Mouse (Mus musculus) limb, embryonic 12.5 days (tissue): ENCODE results near the gene Zyg11b. TPM values are rescaled to one million over a fixed set of nuclear protein-coding genes. Genes with fewer than 3 reads are reported as not detected.

Source experiments
- ATAC-seq: fragments of 200-750 bp; cut with Nextera tagmentation; 2 replicates; pipeline ENCODE4 v1.8.0; 2017; ENCODE audit warnings: low read depth, moderate TSS enrichment; ENCODE audit not compliant: insufficient number of reproducible peaks, insufficient read depth, low FRiP score, low TSS enrichment
- H3K27ac ChIP-seq: fragments of 300-500 bp; sonication (generic); 2 replicates; pipeline ENCODE4 v1.5.1; 2016; ENCODE audit warnings: mild to moderate bottlenecking, moderate library complexity
- H3K27me3 ChIP-seq: fragments of 300-500 bp; sonication (generic); 2 replicates; pipeline ENCODE4 v1.6.1; 2016; ENCODE audit warnings: mild to moderate bottlenecking, moderate library complexity
- H3K36me3 ChIP-seq: fragments of 300-500 bp; sonication (generic); 2 replicates; pipeline ENCODE4 v1.6.1; 2016; ENCODE audit warnings: mild to moderate bottlenecking, moderate library complexity
- H3K4me1 ChIP-seq: fragments of 300-500 bp; sonication (generic); replicated peaks from 2 replicates; pipeline ENCODE4 v1.6.1; 2016
- H3K4me2 ChIP-seq: fragments of 300-500 bp; sonication (generic); 2 replicates; pipeline ENCODE4 v1.6.1; 2016; ENCODE audit warnings: mild to moderate bottlenecking, moderate library complexity
- H3K4me3 ChIP-seq: fragments of 300-500 bp; sonication (generic); replicated peaks from 2 replicates; pipeline ENCODE4 v1.5.1; 2016; ENCODE audit warnings: mild to moderate bottlenecking
- H3K9ac ChIP-seq: fragments of 300-500 bp; sonication (generic); replicated peaks from 2 replicates; pipeline ENCODE4 v1.6.1; 2016; ENCODE audit warnings: mild to moderate bottlenecking, moderate library complexity
- H3K9me3 ChIP-seq: fragments of 300-500 bp; sonication (generic); 2 replicates; pipeline ENCODE4 v1.6.1; 2016; ENCODE audit warnings: mild to moderate bottlenecking, moderate library complexity
- WGBS: fragments of 180-500 bp; shearing (Covaris S2); methylation state at CpG from one replicate; pipeline ENCODE4 v1.1.7; 2016; 5-methylcytosine and 5-hydroxymethylcytosine counted together
- polyA plus RNA-seq: library from polyadenylated mRNA; unstranded; fragments of >200 nt; fragmentation: Nextera tagmentation; extraction: Ambion mirVana; gene quantifications from 2 replicates; pipeline ENCODE4 v1.2.1, GENCODE M21; 2016

Gene Zyg11b
- polyA plus RNA-seq, result 17.7 and 18.5 TPM in 2 replicates

GRCm38 (mm10) chr4:108300670-108301373 lies at the start of gene Zyg11b:
Gene Zyg11b, minus strand, starts transcription at chr4:108301096.
- H3K4me3 ChIP-seq, result peak within 1 kb of the TSS; percentile 88
- H3K4me1 ChIP-seq, result peaks cover 16% of the 10 kb centered on the region
- H3K27ac ChIP-seq, result peak within 1 kb of the TSS; percentile 86
- H3K9me3 ChIP-seq, result peaks cover 6% of the 10 kb centered on the region; the same call in 1 of the 2 replicates
- H3K27me3 ChIP-seq, result no peaks in the 10 kb centered on the region
- 1% methylated on average over 36 of the region's 58 CpGs for WGBS
- H3K9ac ChIP-seq, result peak within 1 kb of the TSS; percentile 85
- peak within 1 kb of the TSS; percentile 78 for H3K4me2 ChIP-seq
- H3K36me3 ChIP-seq, result no peaks in the 10 kb centered on the region
- peak; percentile 91 for ATAC-seq

- peak overlapping the region; percentile 28 for H3K4me2 ChIP-seq
These were observed 49.1 kb upstream of the Zyg11b start for GRCm38 (mm10) chr4:108349836-108350547.

GRCm38 (mm10) chr4:108349064-108349463 lies 48.2 kb upstream of the Zyg11b start:
- 49% methylated on average over 3 of the region's 3 CpGs for WGBS
- no peak for ATAC-seq
- Histone ChIP-seq H3K27ac (peak overlapping the region; percentile 96), H3K36me3 (no peaks in the 10 kb centered on the region), H3K4me3 (no peak overlapping the region), H3K4me2 (no peak overlapping the region), H3K9me3 (no peaks in the 10 kb centered on the region), H3K9ac (no peak overlapping the region), H3K4me1 (peaks cover 73% of the 10 kb centered on the region), H3K27me3 (no peaks in the 10 kb centered on the region)

More at GRCm38 (mm10) chr4:108349836-108350547, 49.1 kb upstream of the Zyg11b start:
- Histone ChIP-seq H3K4me1 (peaks cover 71% of the 10 kb centered on the region), H3K27ac (peak overlapping the region; percentile 96), H3K36me3 (no peaks in the 10 kb centered on the region), H3K27me3 (no peaks in the 10 kb centered on the region), H3K9me3 (no peaks in the 10 kb centered on the region), H3K4me3 (no peak overlapping the region), H3K9ac (no peak overlapping the region)
- WGBS, result 4% methylated on average over 8 of the region's 8 CpGs
- no peak for ATAC-seq

GRCm38 (mm10) chr4:108348256-108348875 lies 47.5 kb upstream of the Zyg11b start:
- Histone ChIP-seq H3K27ac (peak overlapping the region; percentile 96), H3K4me1 (peaks cover 78% of the 10 kb centered on the region), H3K9me3 (no peaks in the 10 kb centered on the region), H3K4me2 (0 out of 2 replicates have a peak overlapping the region, but pooled peaks have one; percentile 1), H3K9ac (no peak overlapping the region), H3K4me3 (no peak overlapping the region), H3K36me3 (no peaks in the 10 kb centered on the region), H3K27me3 (no peaks in the 10 kb centered on the region)
- WGBS, result 12% methylated on average over 5 of the region's 5 CpGs
- peak; percentile 32 for ATAC-seq

- 88% methylated on average over 5 of the region's 5 CpGs for WGBS
- H3K27me3 ChIP-seq, result no peaks in the 10 kb centered on the region
- no peak overlapping the region for H3K4me3 ChIP-seq
- no peak overlapping the region for H3K9ac ChIP-seq
- no peaks in the 10 kb centered on the region for H3K36me3 ChIP-seq
- peaks cover 78% of the 10 kb centered on the region for H3K4me1 ChIP-seq
- H3K9me3 ChIP-seq, result no peaks in the 10 kb centered on the region
- H3K4me2 ChIP-seq, result no peak overlapping the region
- H3K27ac ChIP-seq, result peak overlapping the region; percentile 96
- no peak for ATAC-seq
These were observed 46.2 kb upstream of the Zyg11b start for GRCm38 (mm10) chr4:108347111-108347510.

- Histone ChIP-seq H3K4me3 (no peak overlapping the region), H3K36me3 (0 out of 2 replicates have a peak, but pooled peaks cover 5% of the 10 kb centered on the region), H3K4me2 (no peak overlapping the region), H3K4me1 (peaks cover 69% of the 10 kb centered on the region), H3K27ac (peak overlapping the region; percentile 93), H3K9ac (no peak overlapping the region), H3K9me3 (no peaks in the 10 kb centered on the region), H3K27me3 (no peaks in the 10 kb centered on the region)
- no peak for ATAC-seq
- 27% methylated on average over 5 of the region's 5 CpGs for WGBS
These were observed 44.9 kb upstream of the Zyg11b start for GRCm38 (mm10) chr4:108345826-108346225.

GRCm38 (mm10) chr4:108344631-108345083 lies 43.8 kb upstream of the Zyg11b start:
- Histone ChIP-seq H3K9ac (no peak overlapping the region), H3K9me3 (no peaks in the 10 kb centered on the region), H3K4me2 (no peak overlapping the region; the same call in 1 of the 2 replicates), H3K4me3 (no peak overlapping the region), H3K36me3 (0 out of 2 replicates have a peak, but pooled peaks cover 11% of the 10 kb centered on the region), H3K27me3 (no peaks in the 10 kb centered on the region), H3K27ac (peak overlapping the region; percentile 93), H3K4me1 (peaks cover 57% of the 10 kb centered on the region)
- peak; percentile 38; the same call in 1 of the 2 replicates for ATAC-seq
- WGBS, result 9% methylated on average over 7 of the region's 7 CpGs

GRCm38 (mm10) chr4:108339277-108339690 lies 38.4 kb upstream of the Zyg11b start:
- Histone ChIP-seq H3K36me3 (peaks cover 59% of the 10 kb centered on the region), H3K9ac (no peak overlapping the region), H3K9me3 (no peaks in the 10 kb centered on the region), H3K27me3 (no peaks in the 10 kb centered on the region), H3K4me3 (no peak overlapping the region), H3K4me2 (no peak overlapping the region), H3K27ac (no peak overlapping the region; the same call in 1 of the 2 replicates), H3K4me1 (peaks cover 12% of the 10 kb centered on the region)
- 20% methylated on average over 4 of the region's 4 CpGs for WGBS
- ATAC-seq, result peak; percentile 49

- Histone ChIP-seq H3K27ac (no peak overlapping the region; the same call in 1 of the 2 replicates), H3K9ac (no peak overlapping the region), H3K4me1 (peaks cover 7% of the 10 kb centered on the region), H3K9me3 (no peaks in the 10 kb centered on the region), H3K4me2 (no peak overlapping the region), H3K36me3 (peaks cover 64% of the 10 kb centered on the region), H3K4me3 (no peak overlapping the region), H3K27me3 (no peaks in the 10 kb centered on the region)
- ATAC-seq, result no peak
- WGBS, result 80% methylated on average over 10 of the region's 10 CpGs
These were observed 37.9 kb upstream of the Zyg11b start for GRCm38 (mm10) chr4:108338811-108339210.

GRCm38 (mm10) chr4:108338321-108338733 lies 37.4 kb upstream of the Zyg11b start:
- Histone ChIP-seq H3K27me3 (no peaks in the 10 kb centered on the region), H3K9me3 (no peaks in the 10 kb centered on the region), H3K36me3 (peaks cover 66% of the 10 kb centered on the region), H3K27ac (no peak overlapping the region), H3K9ac (no peak overlapping the region), H3K4me1 (0 out of 2 replicates have a peak, but pooled peaks cover 5% of the 10 kb centered on the region), H3K4me2 (no peak overlapping the region), H3K4me3 (no peak overlapping the region)
- 78% methylated on average over 9 of the region's 9 CpGs for WGBS
- ATAC-seq, result no peak

GRCm38 (mm10) chr4:108337817-108338216 lies 36.9 kb upstream of the Zyg11b start:
- Histone ChIP-seq H3K4me2 (no peak overlapping the region), H3K9ac (no peak overlapping the region), H3K27ac (no peak overlapping the region), H3K4me1 (0 out of 2 replicates have a peak, but pooled peaks cover 5% of the 10 kb centered on the region), H3K4me3 (no peak overlapping the region), H3K36me3 (peaks cover 71% of the 10 kb centered on the region), H3K27me3 (no peaks in the 10 kb centered on the region), H3K9me3 (no peaks in the 10 kb centered on the region)
- 66% methylated on average over 3 of the region's 3 CpGs for WGBS
- ATAC-seq, result no peak
